Mouse (Mus musculus): Measurements from ENCODE around the gene Hpn. TPM values are rescaled to one million over a fixed set of nuclear protein-coding genes. Genes with fewer than 3 reads are reported as not detected.

Gene Hpn
- polyA plus RNA-seq (2017; shearing (Covaris generic)), result 13.7 TPM

DNA sequence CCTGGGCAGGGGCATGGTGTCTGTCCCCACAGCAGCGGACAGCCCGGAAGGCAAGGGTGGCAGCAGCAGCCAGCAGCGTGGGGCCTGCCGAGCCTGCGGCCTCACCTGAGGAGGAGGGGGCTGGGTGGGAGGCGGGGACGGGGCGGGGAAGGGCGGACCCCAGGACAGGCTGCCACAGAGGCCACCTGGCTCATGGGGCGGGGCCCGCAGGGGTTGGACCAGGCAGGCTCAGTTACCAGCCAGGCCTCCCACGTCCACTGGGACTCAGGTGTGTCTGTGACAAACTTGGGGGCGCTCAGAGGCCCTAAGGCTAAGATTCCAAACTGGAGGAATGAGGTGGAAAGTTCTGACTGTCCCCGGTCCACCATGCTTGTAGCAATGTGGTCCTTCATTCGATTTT is at the start of gene Hpn:
TSS of gene Hpn (minus strand) at position 109 of the 400 bp plus-strand sequence.

DNA sequence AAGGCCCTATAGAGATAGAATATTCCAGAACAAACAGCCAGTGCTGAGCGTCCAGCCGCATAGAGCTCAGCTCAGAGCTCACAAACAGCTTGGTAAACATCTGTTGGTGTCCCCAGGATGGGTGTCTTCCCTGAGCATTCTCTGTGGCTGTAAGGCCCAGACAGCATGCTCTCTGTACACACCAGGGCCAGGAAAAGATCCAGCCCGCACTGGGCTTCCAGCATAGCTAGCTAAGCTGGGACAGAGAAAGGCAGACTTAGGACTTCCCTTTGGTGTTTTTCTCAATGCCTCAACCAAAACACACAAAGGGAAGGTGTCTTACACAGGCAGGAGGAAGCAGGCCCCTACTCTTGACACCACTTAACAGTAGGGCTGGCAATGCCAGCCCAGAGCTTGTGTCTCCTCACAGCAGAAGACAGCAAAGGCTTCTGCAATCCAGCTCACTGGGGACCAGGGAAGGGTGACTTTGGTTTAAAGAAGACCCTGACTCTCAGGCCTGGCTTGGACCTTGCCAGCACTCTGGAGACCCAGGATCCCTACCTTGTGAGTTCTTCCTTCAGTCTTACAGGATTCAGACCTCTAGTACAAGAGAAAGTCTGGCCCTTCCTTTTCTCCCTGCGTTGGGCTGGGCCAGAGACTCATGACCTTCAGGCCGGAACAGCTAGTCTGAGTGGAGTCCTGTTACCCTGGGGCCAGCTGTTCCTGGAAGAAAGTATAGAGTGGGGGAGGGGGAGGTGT is 40.4 kb upstream of the Hpn start, which contains the start of gene Gramd1a:
TSS of gene Gramd1a (minus strand) at position 601 of the 738 bp plus-strand sequence.

DNA sequence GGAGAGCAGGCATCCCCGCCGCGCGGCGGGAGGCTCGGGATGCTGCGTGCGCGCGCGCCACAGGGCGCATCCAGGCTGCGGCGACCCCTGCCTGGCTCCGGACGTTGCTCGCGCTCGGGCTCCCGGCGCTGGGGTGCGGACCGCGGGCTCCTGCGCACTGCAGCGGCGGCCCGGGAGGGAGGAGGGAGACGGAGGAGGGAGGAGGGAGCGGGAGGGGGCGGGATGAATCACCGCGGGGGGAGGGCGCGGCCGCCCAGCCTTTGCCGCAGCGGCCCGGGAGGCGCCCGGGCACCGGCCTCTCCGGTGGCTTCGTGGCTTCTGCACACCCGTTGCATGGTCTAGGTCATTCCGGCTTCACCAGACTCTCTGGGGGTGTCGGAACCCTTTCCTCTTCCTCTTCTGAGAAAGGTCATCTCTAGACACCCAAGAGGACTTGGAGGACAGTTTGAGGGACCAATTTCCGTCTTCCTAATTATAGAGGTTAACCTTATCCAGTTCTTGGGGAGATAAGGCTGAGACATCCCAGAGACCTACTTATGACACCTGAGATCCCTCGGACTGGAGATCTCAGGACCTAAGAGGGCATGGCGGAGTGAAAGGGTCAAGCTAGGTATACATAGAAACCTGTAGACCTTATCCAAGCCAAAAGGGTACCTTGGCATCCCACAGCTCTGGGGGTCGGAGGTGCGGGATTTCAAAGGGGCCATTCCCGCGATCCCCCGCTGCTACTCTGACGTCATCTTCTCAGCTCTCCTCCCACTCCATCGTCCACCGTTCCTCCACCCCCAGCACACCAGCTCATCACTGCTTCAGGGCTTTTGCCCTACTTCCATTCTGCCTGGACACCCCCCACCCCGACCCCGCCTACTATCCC is 12.0 kb upstream of the Hpn start, which contains the start of gene Scn1b:
TSS of gene Scn1b (minus strand) at position 153 of the 874 bp plus-strand sequence.

DNA sequence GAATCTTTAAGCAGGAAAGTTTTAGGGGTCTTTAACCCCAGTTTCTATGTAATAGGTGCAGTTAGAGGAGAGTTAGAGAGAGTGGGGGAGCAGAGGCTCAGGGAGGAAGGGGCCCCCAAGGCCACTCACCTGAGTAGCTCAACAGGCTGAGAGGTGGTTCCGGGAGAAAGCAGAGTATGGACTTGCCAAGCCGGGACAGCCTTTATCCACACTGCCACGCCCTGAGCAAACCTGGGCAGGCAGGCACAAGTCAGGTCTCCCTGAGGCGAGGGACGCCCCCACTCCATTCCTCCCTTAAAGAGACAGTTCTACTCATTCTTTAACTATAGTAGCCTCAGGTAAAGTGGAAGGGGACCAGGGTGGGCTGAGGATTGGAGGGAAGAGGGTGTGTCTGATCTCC is 38.6 kb downstream of the Hpn start, which contains the start of gene Fxyd3:
TSS of gene Fxyd3 (minus strand) at position 213 of the 400 bp plus-strand sequence.

DNA sequence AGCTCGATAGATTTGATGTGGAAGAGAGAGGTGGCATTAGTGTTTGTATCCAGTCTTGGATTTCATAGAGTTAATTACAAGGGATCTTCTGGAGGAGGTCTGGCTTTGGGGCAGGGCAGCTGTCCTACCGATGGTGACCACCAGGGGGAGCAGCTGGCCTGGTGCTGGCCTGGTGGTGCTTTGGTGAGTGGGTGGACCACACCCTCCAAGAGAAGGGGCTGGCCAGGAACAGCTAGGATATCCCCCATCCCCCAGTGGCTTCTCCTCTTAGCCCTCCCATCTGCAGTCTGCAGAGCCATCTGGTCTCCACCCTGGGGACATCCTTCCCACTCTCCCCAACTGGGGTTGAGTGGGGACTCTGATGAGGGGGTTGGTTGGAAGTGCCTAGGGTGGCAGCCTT is 56.0 kb downstream of the Hpn start, which contains the start of gene Lgi4:
TSS of gene Lgi4 (plus strand) at position 235 of the 400 bp plus-strand sequence.

DNA sequence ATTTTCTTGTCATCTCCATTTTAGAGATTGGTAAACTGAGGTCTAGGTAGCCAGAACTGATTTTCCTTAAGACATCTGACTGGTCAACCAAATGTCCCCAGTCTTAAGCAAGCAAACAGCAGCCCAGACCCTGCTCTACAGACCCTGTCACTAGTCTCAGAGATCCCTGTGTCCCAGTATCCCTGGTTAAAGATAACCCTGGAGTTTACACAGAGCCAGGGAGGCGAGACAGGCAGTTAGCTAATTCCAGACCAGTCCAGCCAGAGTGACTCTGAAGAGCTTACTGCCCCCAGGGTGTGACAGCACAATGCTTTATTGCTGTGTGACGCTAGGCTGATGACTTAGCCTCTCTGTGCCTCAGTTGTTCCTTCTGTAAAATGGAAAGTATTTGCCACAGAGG is 58.0 kb downstream of the Hpn start, which contains the start of gene Fxyd1:
TSS of gene Fxyd1 (minus strand) at position 129 of the 400 bp plus-strand sequence.

DNA sequence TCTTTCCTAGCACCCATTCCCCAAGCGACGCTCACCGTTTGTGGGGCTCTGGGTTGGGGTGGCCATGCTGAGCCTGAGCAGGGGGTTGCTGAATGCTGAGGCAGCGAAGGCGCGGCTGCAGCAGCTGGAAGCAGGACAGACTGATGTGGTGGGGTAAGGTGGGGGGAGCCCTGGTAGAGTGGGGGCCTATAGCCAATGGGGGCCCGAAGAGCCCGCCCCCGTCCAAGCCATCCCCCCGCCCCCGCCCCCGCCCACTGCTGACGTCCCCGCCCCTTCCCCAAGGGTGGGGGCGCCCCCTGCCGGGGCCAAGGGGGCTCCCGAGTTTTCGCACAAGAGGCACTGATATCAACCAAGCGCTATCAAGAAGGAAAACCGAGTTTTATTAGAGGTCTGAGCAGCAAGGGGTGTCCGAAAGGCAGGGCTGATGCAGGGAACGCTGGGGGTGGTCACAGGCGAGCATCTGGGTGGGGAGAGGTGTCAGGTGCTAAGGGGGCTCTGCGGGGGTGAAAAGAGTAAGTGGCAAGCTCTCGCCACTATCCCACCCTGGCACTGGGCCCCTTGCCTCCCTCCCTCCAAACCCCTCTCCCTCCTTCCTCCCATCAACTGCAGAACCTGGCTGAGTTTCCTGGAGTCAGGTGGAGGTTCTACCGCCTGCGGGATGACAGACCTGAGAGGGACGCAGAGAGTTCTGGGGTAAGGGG is 63.6 kb downstream of the Hpn start, which contains the start of gene Fxyd7:
TSS of gene Fxyd7 (minus strand) at position 147 of the 701 bp plus-strand sequence.

Other genes with a start within 250 kb of the Hpn start
- gene Cd22, start 234.9 kb downstream of the Hpn start, polyA plus RNA-seq (2017; shearing (Covaris generic)), result 16.4 TPM
- not detected for gene Mag, start 200.4 kb downstream of the Hpn start, polyA plus RNA-seq (2017; shearing (Covaris generic))
- not detected for gene Hamp2, start 190.6 kb downstream of the Hpn start, polyA plus RNA-seq (2017; shearing (Covaris generic))
- not detected for gene Hamp, start 171.3 kb downstream of the Hpn start, polyA plus RNA-seq (2017; shearing (Covaris generic))
- 7.3 TPM for gene Usf2, start 158.5 kb downstream of the Hpn start, polyA plus RNA-seq (2017; shearing (Covaris generic))
- 4.5 TPM for gene Lsr, start 141.8 kb downstream of the Hpn start, polyA plus RNA-seq (2017; shearing (Covaris generic))
- gene Fam187b, start 141.5 kb downstream of the Hpn start, polyA plus RNA-seq (2017; shearing (Covaris generic)), result 1.1 TPM
- gene Fxyd5, start 72.8 kb downstream of the Hpn start, polyA plus RNA-seq (2017; shearing (Covaris generic)), result 1,832 TPM
- gene Fxyd7, start 63.8 kb downstream of the Hpn start, polyA plus RNA-seq (2017; shearing (Covaris generic)), result not detected
- gene Fxyd1, start 58.1 kb downstream of the Hpn start, polyA plus RNA-seq (2017; shearing (Covaris generic)), result not detected
- gene Lgi4, start 55.9 kb downstream of the Hpn start, polyA plus RNA-seq (2017; shearing (Covaris generic)), result 0.16 TPM
- not detected for gene Fxyd3, start 38.6 kb downstream of the Hpn start, polyA plus RNA-seq (2017; shearing (Covaris generic))
- not detected for gene Scn1b, start 11.7 kb upstream of the Hpn start, polyA plus RNA-seq (2017; shearing (Covaris generic))
- gene Gramd1a, start 40.6 kb upstream of the Hpn start, polyA plus RNA-seq (2017; shearing (Covaris generic)), result 252 TPM
- gene Scgb2b2, start 175.2 kb upstream of the Hpn start, polyA plus RNA-seq (2017; shearing (Covaris generic)), result not detected
- not detected for gene Scgb1b2, start 176.5 kb upstream of the Hpn start, polyA plus RNA-seq (2017; shearing (Covaris generic))
- gene Scgb2b3, start 246.8 kb upstream of the Hpn start, polyA plus RNA-seq (2017; shearing (Covaris generic)), result not detected